Comparison of ENCODE assay signal across 8 mouse cellular contexts in genomic region chr2:156112080-156112423, GRCm38 (mm10). TPM values are rescaled to one million over a fixed set of nuclear protein-coding genes. Genes with fewer than 3 reads are reported as not detected.
DNase-seq lines count a peak whose midpoint lies in the region; ATAC-seq and TF ChIP-seq lines count a peak whose summit lies in the region.
"Not testable (repeated sequence)": the region's sequence is repeated elsewhere in the genome, so short reads cannot be mapped to it uniquely, and the experiment has no call there.

No protein-coding gene starts in this region.

- peaks cover 43% of the 10 kb centered on the region for H3K79me2 ChIP-seq in MEL (ENCODE audit: control insufficient read depth, insufficient read depth, low read length, poor library complexity)

- peaks cover 9 to 16% of the 10 kb centered on the region in 2 experiments for H3K4me1 ChIP-seq in MEL (ENCODE audit: control insufficient read depth in 1 of 2, insufficient read depth in 2 of 2, low read length in 2 of 2)
- peaks cover 36% of the 10 kb centered on the region for H3K4me1 ChIP-seq in erythroblast, embryonic 14.5 days (ENCODE audit: control insufficient read depth)
- H3K4me1 ChIP-seq in heart, embryonic 12.5 days (replicated peaks); hindbrain, postnatal 0 days (ENCODE audit: insufficient read depth, low read length); limb, embryonic 11.5 days (ENCODE audit: control insufficient read depth, insufficient read depth, low read length); lung, adult 2 months (ENCODE audit: control insufficient read depth, insufficient read depth, low read length); stomach, embryonic 16.5 days (ENCODE audit: control insufficient read depth, insufficient read depth, low read length): not testable (repeated sequence)
- peaks cover 16% of the 10 kb centered on the region for H3K4me1 ChIP-seq in midbrain, embryonic 16.5 days (ENCODE audit: control insufficient read depth, insufficient read depth, low read length)

- not testable (repeated sequence) for H3K9me3 ChIP-seq in MEL (replicated peaks; ENCODE audit: insufficient read depth, low read length); erythroblast, embryonic 14.5 days (ENCODE audit: control insufficient read depth, low read length); heart, embryonic 12.5 days (replicated peaks); hindbrain, postnatal 0 days (ENCODE audit: low read length); limb, embryonic 11.5 days (ENCODE audit: control insufficient read depth, low read length); midbrain, embryonic 16.5 days (replicated peaks; ENCODE audit: control insufficient read depth, low read length, poor library complexity, severe bottlenecking); stomach, embryonic 16.5 days (replicated peaks; ENCODE audit: control insufficient read depth, low read length)

- not testable (repeated sequence) for DNase-seq in MEL (ENCODE audit: low read depth, low spot score); hindbrain, postnatal 0 days (ENCODE audit: low spot score); limb, embryonic 11.5 days (ENCODE audit: low spot score); lung, adult 2 months

- not testable (repeated sequence) for TF ChIP-seq EP300 in MEL (IDR thresholded peaks at IDR 0.05; ENCODE audit: low read depth in 1 of 2, low read length in 2 of 2)

- peaks cover 3 to 28% of the 10 kb centered on the region in 2 experiments; a peak in 3 of 4 replicates for H3K36me3 ChIP-seq in MEL (ENCODE audit: control insufficient read depth in 1 of 2, insufficient read depth in 2 of 2, low read length in 2 of 2)
- not testable (repeated sequence) for H3K36me3 ChIP-seq in erythroblast, embryonic 14.5 days (ENCODE audit: control insufficient read depth); heart, embryonic 12.5 days; hindbrain, postnatal 0 days (ENCODE audit: insufficient read depth, low read length); limb, embryonic 11.5 days (ENCODE audit: control insufficient read depth, insufficient read depth, low read length); midbrain, embryonic 16.5 days (ENCODE audit: control insufficient read depth, insufficient read depth, low read length); stomach, embryonic 16.5 days (ENCODE audit: control insufficient read depth, insufficient read depth, low read length)

- H3K27ac ChIP-seq in MEL (ENCODE audit: control insufficient read depth, low read depth, low read length), result peak overlapping the region; percentile 41
- H3K27ac ChIP-seq in heart, embryonic 12.5 days (ENCODE audit: poor library complexity, severe bottlenecking), result peak overlapping the region; percentile 93
- H3K27ac ChIP-seq in hindbrain, postnatal 0 days, result peak overlapping the region; percentile 97
- not testable (repeated sequence) for H3K27ac ChIP-seq in limb, embryonic 11.5 days (replicated peaks; ENCODE audit: low read depth, low read length)
- peak overlapping the region; percentile 96 for H3K27ac ChIP-seq in midbrain, embryonic 16.5 days (ENCODE audit: low read length)
- peak overlapping the region; percentile 89 for H3K27ac ChIP-seq in stomach, embryonic 16.5 days (ENCODE audit: low read length)

- not testable (repeated sequence) for H3K27me3 ChIP-seq in MEL (ENCODE audit: control insufficient read depth in 1 of 2, insufficient read depth in 2 of 2, low read length in 2 of 2); erythroblast, embryonic 14.5 days (ENCODE audit: control insufficient read depth); heart, embryonic 12.5 days (replicated peaks); hindbrain, postnatal 0 days (ENCODE audit: insufficient read depth, low read length); limb, embryonic 11.5 days (ENCODE audit: control insufficient read depth, insufficient read depth, low read length); midbrain, embryonic 16.5 days (ENCODE audit: control insufficient read depth, insufficient read depth, low read depth, low read length); stomach, embryonic 16.5 days (ENCODE audit: control insufficient read depth, insufficient read depth, low read length)

- not testable (repeated sequence) for TF ChIP-seq RAD21 in MEL (IDR thresholded peaks at IDR 0.05; ENCODE audit: low read depth, low read length)

- 0 out of 4 replicates have a peak, but pooled peaks of 1 of the 2 experiments have one; percentile 47 for TF ChIP-seq POLR2A in MEL (IDR thresholded peaks at IDR 0.05; ENCODE audit: control insufficient read depth in 1 of 2, insufficient read depth in 1 of 2, low read depth in 1 of 2, low read length in 2 of 2, poor library complexity in 1 of 2)
- not testable (repeated sequence) for TF ChIP-seq POLR2A in lung, adult 2 months (IDR thresholded peaks at IDR 0.05; ENCODE audit: borderline replicate concordance, extremely low read depth, low read depth, low read length)

- not testable (repeated sequence) for ATAC-seq in heart, embryonic 12.5 days (ENCODE audit: insufficient number of reproducible peaks, low FRiP score); hindbrain, postnatal 0 days; limb, embryonic 11.5 days (ENCODE audit: insufficient number of reproducible peaks, low FRiP score, low TSS enrichment, low read depth); midbrain, embryonic 16.5 days; stomach, embryonic 16.5 days (ENCODE audit: insufficient read depth, low FRiP score)

- peak overlapping the region; percentile 66 to 95 for H3K4me3 ChIP-seq in MEL (ENCODE audit: control insufficient read depth in 1 of 2, insufficient read depth in 1 of 2, low read depth in 2 of 2, low read length in 2 of 2)
- H3K4me3 ChIP-seq in erythroblast, embryonic 14.5 days (replicated peaks), result peak overlapping the region; percentile 97
- peak overlapping the region; percentile 92 for H3K4me3 ChIP-seq in heart, embryonic 12.5 days
- peak overlapping the region; percentile 98 for H3K4me3 ChIP-seq in hindbrain, postnatal 0 days (ENCODE audit: low read length)
- H3K4me3 ChIP-seq in limb, embryonic 11.5 days (ENCODE audit: low read depth, low read length), result peak overlapping the region; percentile 91
- peak overlapping the region; percentile 98 for H3K4me3 ChIP-seq in lung, adult 2 months (replicated peaks; ENCODE audit: extremely low read depth, low read depth, low read length)
- peak overlapping the region; percentile 96 for H3K4me3 ChIP-seq in midbrain, embryonic 16.5 days (ENCODE audit: low read depth, low read length)
- peak overlapping the region; percentile 74 for H3K4me3 ChIP-seq in stomach, embryonic 16.5 days (replicated peaks; ENCODE audit: low read length)

- peak overlapping the region; percentile 61 for H3K9ac ChIP-seq in MEL (ENCODE audit: control insufficient read depth, low read depth, low read length, poor library complexity, severe bottlenecking)
- H3K9ac ChIP-seq in heart, embryonic 12.5 days, result peak overlapping the region; percentile 98
- H3K9ac ChIP-seq in hindbrain, postnatal 0 days (replicated peaks; ENCODE audit: low read length), result peak overlapping the region; percentile 99
- not testable (repeated sequence) for H3K9ac ChIP-seq in limb, embryonic 11.5 days (ENCODE audit: low read length)
- H3K9ac ChIP-seq in midbrain, embryonic 16.5 days (ENCODE audit: low read depth, low read length), result peak overlapping the region; percentile 97; the same call in 1 of the 2 replicates
- H3K9ac ChIP-seq in stomach, embryonic 16.5 days (ENCODE audit: low read length), result peak overlapping the region; percentile 98

- WGBS in heart, embryonic 12.5 days, result 23% methylated on average over 5 of the region's 5 CpGs
- WGBS in hindbrain, postnatal 0 days, result 23% methylated on average over 5 of the region's 5 CpGs
- WGBS in limb, embryonic 11.5 days, result 34% methylated on average over 5 of the region's 5 CpGs
- WGBS in lung, adult 2 months, result 18% methylated on average over 5 of the region's 5 CpGs
- WGBS in midbrain, embryonic 16.5 days, result 23% methylated on average over 5 of the region's 5 CpGs
- WGBS in stomach, embryonic 16.5 days, result 20% methylated on average over 5 of the region's 5 CpGs

- peak overlapping the region; percentile 82 for H3K4me2 ChIP-seq in heart, embryonic 12.5 days
- peak overlapping the region; percentile 75 for H3K4me2 ChIP-seq in hindbrain, postnatal 0 days (ENCODE audit: low read depth, low read length)
- peak overlapping the region; percentile 22; the same call in 1 of the 2 replicates for H3K4me2 ChIP-seq in limb, embryonic 11.5 days (ENCODE audit: low read depth, severe bottlenecking)
- peak overlapping the region; percentile 47 for H3K4me2 ChIP-seq in midbrain, embryonic 16.5 days (ENCODE audit: low read length)
- H3K4me2 ChIP-seq in stomach, embryonic 16.5 days (ENCODE audit: low read depth, low read length), result peak overlapping the region; percentile 52

- not testable (repeated sequence) for TF ChIP-seq CTCF in MEL (IDR thresholded peaks at IDR 0.05 in 2 of 3, conservative IDR thresholded peaks at IDR 0.05 in 1 of 3; ENCODE audit: control insufficient read depth in 1 of 3, insufficient read depth in 1 of 3, low read depth in 2 of 3, low read length in 3 of 3, poor library complexity in 1 of 3, severe bottlenecking in 1 of 3); hindbrain, postnatal 0 days (IDR thresholded peaks at IDR 0.05; ENCODE audit: low read depth); lung, adult 2 months (IDR thresholded peaks at IDR 0.05; ENCODE audit: insufficient read depth, low read length)

RNA-seq across cellular contexts. Expression of gene Rbm12, which starts 0.3 kb away (rescaled TPM):
- 13.4 and 15.3 TPM in 2 replicates for total RNA-seq in MEL (2012; rRNA removed)
- polyA plus RNA-seq in MEL (2012; ENCODE audit: insufficient read depth in 1 of 2, insufficient read length in 2 of 2, low read depth in 1 of 2, low replicate concordance in 2 of 2, missing spikeins in 1 of 2), result 10 to 100 TPM; 28.8 to 42.5 TPM
- 0.28 and 0.31 TPM in 2 replicates for polyA plus RNA-seq in erythroblast, embryonic 14.5 days (2012)
- 26.2 and 26.9 TPM in 2 replicates for polyA plus RNA-seq in heart, embryonic 12.5 days (2016; fragmentation: Nextera tagmentation; extraction: Ambion mirVana)
- total RNA-seq in hindbrain, postnatal 0 days (2014; rRNA removed), result 27.1 and 33.9 TPM in 2 replicates
- polyA plus RNA-seq in hindbrain, postnatal 0 days (2015; fragmentation: Nextera tagmentation; extraction: Ambion mirVana), result 15.5 and 16.9 TPM in 2 replicates
- 42.9 and 51.1 TPM in 2 replicates for polyA plus RNA-seq in limb, embryonic 11.5 days (2014; fragmentation: Nextera tagmentation; extraction: Ambion mirVana)
- polyA plus RNA-seq in lung, adult 2 months (2012; rRNA removed), result 12.5 and 21.1 TPM in 2 replicates
- 26.2 and 30.1 TPM in 2 replicates for polyA plus RNA-seq in midbrain, embryonic 16.5 days (2015; fragmentation: Nextera tagmentation; extraction: Ambion mirVana)
- polyA plus RNA-seq in stomach, embryonic 16.5 days (2015; fragmentation: Nextera tagmentation; extraction: Ambion mirVana), result 22.5 and 23.9 TPM in 2 replicates

RNA-seq across cellular contexts. Expression of gene Cpne1, which starts 0.3 kb away (rescaled TPM):
- total RNA-seq in MEL (2012; rRNA removed), result 22.5 and 32.0 TPM in 2 replicates
- polyA plus RNA-seq in MEL (2012; ENCODE audit: insufficient read depth in 1 of 2, insufficient read length in 2 of 2, low read depth in 1 of 2, low replicate concordance in 2 of 2, missing spikeins in 1 of 2), result 10 to 100 TPM in 1 of 2 experiments, not detected in 1; 52.8 TPM
- 1.1 and 2.0 TPM in 2 replicates for polyA plus RNA-seq in erythroblast, embryonic 14.5 days (2012)
- polyA plus RNA-seq in heart, embryonic 12.5 days (2016; fragmentation: Nextera tagmentation; extraction: Ambion mirVana), result 30.0 and 31.0 TPM in 2 replicates
- total RNA-seq in hindbrain, postnatal 0 days (2014; rRNA removed), result 49.8 and 65.0 TPM in 2 replicates
- polyA plus RNA-seq in hindbrain, postnatal 0 days (2015; fragmentation: Nextera tagmentation; extraction: Ambion mirVana), result 12.8 and 16.4 TPM in 2 replicates
- polyA plus RNA-seq in limb, embryonic 11.5 days (2014; fragmentation: Nextera tagmentation; extraction: Ambion mirVana), result 61.4 and 61.9 TPM in 2 replicates
- polyA plus RNA-seq in lung, adult 2 months (2012; rRNA removed), result 114 and 121 TPM in 2 replicates
- polyA plus RNA-seq in midbrain, embryonic 16.5 days (2015; fragmentation: Nextera tagmentation; extraction: Ambion mirVana), result 23.2 and 25.8 TPM in 2 replicates
- 57.7 and 62.0 TPM in 2 replicates for polyA plus RNA-seq in stomach, embryonic 16.5 days (2015; fragmentation: Nextera tagmentation; extraction: Ambion mirVana)

RNA-seq across cellular contexts. Expression of gene Gm28036, which starts 14.8 kb away (rescaled TPM):
- total RNA-seq in MEL (2012; rRNA removed), result 27.6 and 32.3 TPM in 2 replicates
- 10 to 100 TPM in 1 of 2 experiments, not detected in 1; 20.4 TPM for polyA plus RNA-seq in MEL (2012; ENCODE audit: insufficient read depth in 1 of 2, insufficient read length in 2 of 2, low read depth in 1 of 2, low replicate concordance in 2 of 2, missing spikeins in 1 of 2)
- 0.01 TPM in 1 of 2 replicates, not detected in the other for polyA plus RNA-seq in erythroblast, embryonic 14.5 days (2012)
- polyA plus RNA-seq in heart, embryonic 12.5 days (2016; fragmentation: Nextera tagmentation; extraction: Ambion mirVana), result 19.1 and 21.0 TPM in 2 replicates
- total RNA-seq in hindbrain, postnatal 0 days (2014; rRNA removed), result 46.0 and 82.1 TPM in 2 replicates
- polyA plus RNA-seq in hindbrain, postnatal 0 days (2015; fragmentation: Nextera tagmentation; extraction: Ambion mirVana), result 10.6 and 12.0 TPM in 2 replicates
- 20.5 and 21.9 TPM in 2 replicates for polyA plus RNA-seq in limb, embryonic 11.5 days (2014; fragmentation: Nextera tagmentation; extraction: Ambion mirVana)
- polyA plus RNA-seq in lung, adult 2 months (2012; rRNA removed), result 5.1 and 6.5 TPM in 2 replicates
- polyA plus RNA-seq in midbrain, embryonic 16.5 days (2015; fragmentation: Nextera tagmentation; extraction: Ambion mirVana), result 21.8 and 22.3 TPM in 2 replicates
- polyA plus RNA-seq in stomach, embryonic 16.5 days (2015; fragmentation: Nextera tagmentation; extraction: Ambion mirVana), result 12.3 and 19.8 TPM in 2 replicates

RNA-seq across cellular contexts. Expression of gene Romo1, which starts 31.8 kb away (rescaled TPM):
- total RNA-seq in MEL (2012; rRNA removed), result 392 and 402 TPM in 2 replicates
- polyA plus RNA-seq in MEL (2012; ENCODE audit: insufficient read depth in 1 of 2, insufficient read length in 2 of 2, low read depth in 1 of 2, low replicate concordance in 2 of 2, missing spikeins in 1 of 2), result 100 to 1,000 TPM in 1 of 2 experiments, not detected in 1; 554 TPM
- 41.6 and 50.1 TPM in 2 replicates for polyA plus RNA-seq in erythroblast, embryonic 14.5 days (2012)
- 451 and 494 TPM in 2 replicates for polyA plus RNA-seq in heart, embryonic 12.5 days (2016; fragmentation: Nextera tagmentation; extraction: Ambion mirVana)
- 113 and 152 TPM in 2 replicates for total RNA-seq in hindbrain, postnatal 0 days (2014; rRNA removed)
- 604 and 613 TPM in 2 replicates for polyA plus RNA-seq in hindbrain, postnatal 0 days (2015; fragmentation: Nextera tagmentation; extraction: Ambion mirVana)
- polyA plus RNA-seq in limb, embryonic 11.5 days (2014; fragmentation: Nextera tagmentation; extraction: Ambion mirVana), result 408 and 417 TPM in 2 replicates
- 203 and 218 TPM in 2 replicates for polyA plus RNA-seq in lung, adult 2 months (2012; rRNA removed)
- polyA plus RNA-seq in midbrain, embryonic 16.5 days (2015; fragmentation: Nextera tagmentation; extraction: Ambion mirVana), result 381 and 383 TPM in 2 replicates
- polyA plus RNA-seq in stomach, embryonic 16.5 days (2015; fragmentation: Nextera tagmentation; extraction: Ambion mirVana), result 302 and 344 TPM in 2 replicates

RNA-seq across cellular contexts. Expression of gene Nfs1, which starts 31.9 kb away (rescaled TPM):
- 79.6 and 83.9 TPM in 2 replicates for total RNA-seq in MEL (2012; rRNA removed)
- polyA plus RNA-seq in MEL (2012; ENCODE audit: insufficient read depth in 1 of 2, insufficient read length in 2 of 2, low read depth in 1 of 2, low replicate concordance in 2 of 2, missing spikeins in 1 of 2), result 10 to 100 TPM in 1 of 2 experiments, not detected in 1; 64.5 TPM
- 3.2 and 3.4 TPM in 2 replicates for polyA plus RNA-seq in erythroblast, embryonic 14.5 days (2012)
- 55.5 and 55.8 TPM in 2 replicates for polyA plus RNA-seq in heart, embryonic 12.5 days (2016; fragmentation: Nextera tagmentation; extraction: Ambion mirVana)
- 42.2 and 49.2 TPM in 2 replicates for total RNA-seq in hindbrain, postnatal 0 days (2014; rRNA removed)
- polyA plus RNA-seq in hindbrain, postnatal 0 days (2015; fragmentation: Nextera tagmentation; extraction: Ambion mirVana), result 37.5 and 39.2 TPM in 2 replicates
- 33.0 and 34.9 TPM in 2 replicates for polyA plus RNA-seq in limb, embryonic 11.5 days (2014; fragmentation: Nextera tagmentation; extraction: Ambion mirVana)
- 40.6 and 42.8 TPM in 2 replicates for polyA plus RNA-seq in lung, adult 2 months (2012; rRNA removed)
- polyA plus RNA-seq in midbrain, embryonic 16.5 days (2015; fragmentation: Nextera tagmentation; extraction: Ambion mirVana), result 35.3 and 37.6 TPM in 2 replicates
- 51.0 and 51.1 TPM in 2 replicates for polyA plus RNA-seq in stomach, embryonic 16.5 days (2015; fragmentation: Nextera tagmentation; extraction: Ambion mirVana)

Comparison
In these comparisons a context has a peak if more than half of its experiments do, and no peak if none do; other contexts are left out.
1. H3K4me2 ChIP-seq: peak in every context shown above with its lines; median percentile 82 in heart, embryonic 12.5 days; 75 in hindbrain, postnatal 0 days; 52 in stomach, embryonic 16.5 days; 47 in midbrain, embryonic 16.5 days; 22 in limb, embryonic 11.5 days.
2. RNA of gene Rbm12, which starts 0.3 kb away (polyA plus RNA-seq): 42.9 to 51.1 TPM in limb, embryonic 11.5 days, 28.8 to 42.5 TPM in MEL, 26.2 to 26.9 TPM in heart, embryonic 12.5 days, 26.2 to 30.1 TPM in midbrain, embryonic 16.5 days, 22.5 to 23.9 TPM in stomach, embryonic 16.5 days, 12.5 to 21.1 TPM in lung, adult 2 months and 15.5 to 16.9 TPM in hindbrain, postnatal 0 days; 0.28 to 0.31 TPM in erythroblast, embryonic 14.5 days; every median in the first group is over 10 times any median in the second.
3. Peak in every context shown above with its lines, with median percentiles within 50 percentile points of each other: H3K4me3 ChIP-seq.